Mouse (Mus musculus) ES-E14 (cell line): ENCODE measurements around the gene Kif1c. TPM values are rescaled to one million over a fixed set of nuclear protein-coding genes. Genes with fewer than 3 reads are reported as not detected.

ENCODE experiments used
- DNase-seq: peaks from one replicate; pipeline ENCODE4 v3.0.0-alpha.2; 2013; ENCODE audit warnings: low read depth, low spot score
- H3K27ac ChIP-seq: 2 replicates; pipeline ENCODE4 v1.5.1; 2012; ENCODE audit warnings: low read depth, mild to moderate bottlenecking, low read length, moderate library complexity, mixed read lengths; ENCODE audit not compliant: poor library complexity, insufficient read depth, severe bottlenecking
- H3K36me3 ChIP-seq: 2 replicates; pipeline ENCODE4 v1.6.1; 2012; ENCODE audit warnings: mild to moderate bottlenecking, low read length, moderate library complexity, mixed read lengths; ENCODE audit not compliant: control insufficient read depth, poor library complexity, insufficient read depth, severe bottlenecking
- H3K4me1 ChIP-seq, 2 experiments: fragments of 150-350 bp in 1 of 2; sonication (generic) in 1 of 2; 2 replicates each; pipeline ENCODE4 v1.6.1; 2012; ENCODE audit warnings: low read length in 2 of 2, mild to moderate bottlenecking in 1 of 2, mixed read lengths in 1 of 2; ENCODE audit not compliant: control insufficient read depth in 2 of 2, insufficient read depth in 2 of 2, poor library complexity in 1 of 2
- H3K4me3 ChIP-seq, 2 experiments: fragments of 150-350 bp in 1 of 2; sonication (generic) in 1 of 2; 2 replicates each; pipeline ENCODE4 v1.5.1; 2012; ENCODE audit warnings: low read length in 2 of 2, low read depth in 1 of 2, mild to moderate bottlenecking in 1 of 2, mixed read lengths in 1 of 2; ENCODE audit not compliant: insufficient read depth in 1 of 2, poor library complexity in 1 of 2, severe bottlenecking in 1 of 2
- H3K9ac ChIP-seq: 2 replicates; pipeline ENCODE4 v1.6.1; 2012; ENCODE audit warnings: low read depth, mild to moderate bottlenecking, low read length, mixed read lengths; ENCODE audit not compliant: poor library complexity, insufficient read depth, severe bottlenecking
- H3K9me3 ChIP-seq: fragments of 150-350 bp; sonication (generic); 2 replicates; pipeline ENCODE4 v1.6.1; 2012; ENCODE audit warnings: low read depth, mild to moderate bottlenecking, low read length; ENCODE audit not compliant: control insufficient read depth, insufficient read depth
- CHD2 ChIP-seq: IDR thresholded peaks from 2 replicates; pipeline ENCODE4 v1.6.1; 2014; ENCODE audit warnings: mild to moderate bottlenecking, low read depth, low read length, inconsistent platforms
- HCFC1 ChIP-seq: IDR thresholded peaks from 2 replicates; pipeline ENCODE4 v1.6.1; 2012; ENCODE audit warnings: low read length, inconsistent platforms, borderline replicate concordance; ENCODE audit not compliant: insufficient read depth
- MAFK ChIP-seq: IDR thresholded peaks from 2 replicates; pipeline ENCODE4 v1.6.1; 2014; ENCODE audit warnings: mild to moderate bottlenecking, low read depth, low read length, inconsistent platforms; ENCODE audit not compliant: insufficient read depth
- ZC3H11A ChIP-seq: IDR thresholded peaks from 2 replicates; pipeline ENCODE4 v1.6.1; 2012; ENCODE audit warnings: low read depth, mild to moderate bottlenecking, inconsistent platforms, low read length, borderline replicate concordance
- ZNF384 ChIP-seq: IDR thresholded peaks from 2 replicates; pipeline ENCODE4 v1.6.1; 2012; ENCODE audit warnings: low read depth, low read length, inconsistent platforms
- in situ Hi-C, 2 experiments: fragments of 600-800 bp; cut with MboI; formaldehyde crosslinking; loops; one replicate each; pipeline ENCODE4 v1.15.1; 2025; ENCODE audit warnings: low sequenced_read_pairs in 2 of 2, inconsistent platforms in 1 of 2; ENCODE audit not compliant: unreplicated experiment in 2 of 2
- total RNA-seq: library from RNA; depleted of rRNA; stranded (reverse); fragments of 300-350 nt; gene quantifications from 2 replicates; pipeline ENCODE4 v1.2.3, GENCODE M21; 2012

Kif1c gene
- total RNA-seq, 1 experiment: 29.2 TPM

DNA sequence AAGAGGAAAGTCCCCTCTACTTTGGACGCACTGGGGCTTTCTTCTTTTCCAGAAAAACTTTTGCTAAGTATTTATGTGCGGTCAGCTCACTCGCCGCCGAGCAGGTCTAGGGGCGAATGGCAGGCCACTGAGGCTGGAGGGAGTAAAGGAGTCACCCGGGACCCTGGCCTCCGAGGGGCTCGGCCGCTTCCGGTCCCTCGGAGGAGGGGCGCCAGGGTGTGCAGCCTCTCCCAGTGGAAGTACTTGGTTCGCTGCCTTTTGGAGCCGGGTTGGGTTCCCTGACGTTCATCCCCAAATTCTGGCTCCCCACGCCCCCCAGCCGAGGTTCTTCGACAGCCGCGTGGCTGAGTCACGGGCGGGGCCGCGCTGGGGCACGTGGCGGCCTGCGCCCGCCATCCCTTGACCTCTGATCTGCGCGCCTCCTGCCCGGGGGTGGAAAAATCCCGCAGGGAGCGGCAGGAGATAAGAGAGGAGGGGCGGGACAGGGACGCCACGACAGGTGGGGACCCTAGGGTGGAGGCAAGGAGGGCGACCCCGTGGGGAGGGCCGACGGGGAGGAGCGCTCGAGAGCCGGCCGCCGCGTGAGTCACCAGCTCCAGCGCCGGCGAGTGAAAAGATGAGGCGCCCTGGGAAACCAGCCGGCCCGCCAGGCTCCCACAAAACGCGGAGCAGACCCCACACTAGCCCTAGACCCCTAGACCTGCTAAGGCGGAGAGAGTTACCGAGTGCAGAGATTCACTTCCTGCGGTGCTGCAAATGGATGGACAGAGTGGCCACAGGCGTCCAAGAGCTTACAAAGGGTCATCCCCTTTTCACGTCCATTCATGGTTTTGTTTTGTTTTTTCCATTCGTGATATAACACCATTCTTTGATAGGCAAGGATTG lies 44.5 kb upstream of the Kif1c start:
- DNase-seq: peak; percentile 33
- Histone ChIP-seq H3K4me3 (peak overlapping the region; percentile 89 to 98), H3K36me3 (peaks cover 27% of the 10 kb centered on the region), H3K9ac (peak overlapping the region; percentile 87), H3K9me3 (no peaks in the 10 kb centered on the region), H3K4me1 (peaks cover 8 to 25% of the 10 kb centered on the region in 2 experiments; a peak in 3 of 4 replicates), H3K27ac (peak overlapping the region; percentile 83)
- in situ Hi-C loops: no loop called here
- no peak for TF ChIP-seq CHD2
- no peak for TF ChIP-seq ZC3H11A
- TF ChIP-seq HCFC1: no peak
- no peak for TF ChIP-seq MAFK
- no peak for TF ChIP-seq ZNF384

DNA sequence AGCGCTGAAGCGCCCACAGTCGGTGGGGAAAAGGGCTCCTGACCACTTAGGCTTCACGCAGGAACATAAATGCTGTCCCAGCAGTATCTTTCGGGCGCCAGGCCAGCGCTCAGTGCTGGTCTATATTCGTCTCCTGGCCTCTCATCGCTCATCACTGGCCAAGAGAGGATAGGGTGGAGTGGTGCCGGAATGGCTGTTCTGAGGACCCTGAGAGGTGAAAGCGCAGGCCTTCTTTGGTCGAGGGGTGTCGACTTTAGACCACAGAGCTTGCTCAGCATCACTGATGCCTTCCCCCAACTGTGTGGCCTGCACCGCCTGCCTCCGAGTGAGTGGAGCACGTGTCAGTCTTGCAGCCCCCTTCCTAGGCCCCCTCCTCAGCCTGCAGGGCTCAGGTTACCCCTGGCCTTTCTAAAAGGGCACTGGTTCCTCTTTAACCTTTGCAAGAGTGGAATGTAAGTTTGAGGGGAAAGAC lies 43.9 kb upstream of the Kif1c start:
- Histone ChIP-seq H3K9me3 (no peaks in the 10 kb centered on the region), H3K9ac (peak overlapping the region; percentile 87), H3K36me3 (peaks cover 23% of the 10 kb centered on the region), H3K27ac (peak overlapping the region; percentile 83; the same call in 1 of the 2 replicates), H3K4me3 (peak overlapping the region; percentile 89 to 98), H3K4me1 (peaks cover 8 to 25% of the 10 kb centered on the region in 2 experiments; a peak in 3 of 4 replicates)
- DNase-seq: no peak
- in situ Hi-C loops: no loop called here
- TF ChIP-seq CHD2 (no peak), HCFC1 (no peak), ZC3H11A (no peak), MAFK (no peak), ZNF384 (no peak)

DNA sequence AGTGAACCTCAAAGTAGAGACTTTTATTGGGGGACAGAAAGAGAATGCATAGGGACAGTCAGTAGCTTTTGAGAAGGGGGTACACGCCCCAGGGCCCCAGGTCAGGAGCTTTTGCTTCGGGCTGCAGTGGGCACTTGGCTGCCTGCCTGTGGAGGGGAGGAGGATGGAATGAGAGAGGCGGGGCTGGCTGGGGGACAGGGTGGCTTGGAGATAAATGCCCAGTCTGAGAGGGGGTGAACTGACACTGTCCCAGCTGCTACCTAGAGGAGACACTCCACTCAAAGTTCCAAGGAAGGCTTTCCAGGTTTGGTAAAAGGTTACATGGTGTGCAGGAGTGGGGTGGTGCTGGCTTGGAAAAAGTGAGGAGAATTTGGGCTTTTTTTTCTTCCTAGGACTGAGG lies 43.4 kb upstream of the Kif1c start, which contains the start of gene Eno3:
Gene Eno3, plus strand, starts transcription at position 239 of the 400 bp plus-strand sequence.
- H3K27ac ChIP-seq: peak within 1 kb of the TSS; percentile 83; the same call in 1 of the 2 replicates
- TF ChIP-seq MAFK (no peak), ZNF384 (no peak), HCFC1 (no peak), ZC3H11A (no peak), CHD2 (no peak)
- peak within 1 kb of the TSS; percentile 87 for H3K9ac ChIP-seq
- H3K4me3 ChIP-seq: peak within 1 kb of the TSS; percentile 89 to 98
- no peaks in the 10 kb centered on the region for H3K9me3 ChIP-seq
- peaks cover 8 to 25% of the 10 kb centered on the region in 2 experiments; a peak in 3 of 4 replicates for H3K4me1 ChIP-seq
- DNase-seq: no peak
- H3K36me3 ChIP-seq: peaks cover 19% of the 10 kb centered on the region
- in situ Hi-C loops: no loop called here

DNA sequence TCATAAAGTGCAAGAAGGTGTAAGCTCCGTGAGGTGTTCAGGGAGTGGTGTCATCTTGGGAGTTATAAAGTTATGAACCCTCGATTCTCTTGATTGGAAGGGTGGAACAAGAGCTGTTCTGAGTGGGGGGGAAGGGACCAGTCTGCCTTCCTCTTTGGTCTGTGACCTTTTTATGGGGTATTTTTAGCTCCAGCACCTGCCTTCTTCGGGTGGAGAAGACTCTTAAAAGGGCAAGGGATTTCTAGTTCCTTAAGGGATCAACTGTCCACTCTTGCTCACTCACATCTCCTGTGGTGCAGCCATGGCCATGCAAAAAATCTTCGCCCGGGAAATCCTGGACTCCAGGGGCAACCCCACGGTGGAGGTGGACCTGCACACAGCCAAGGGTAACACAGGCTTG lies 42.8 kb upstream of the Kif1c start:
- no peak for DNase-seq
- H3K9me3 ChIP-seq: no peaks in the 10 kb centered on the region
- H3K36me3 ChIP-seq: peaks cover 16% of the 10 kb centered on the region
- peaks cover 8 to 25% of the 10 kb centered on the region in 2 experiments; a peak in 3 of 4 replicates for H3K4me1 ChIP-seq
- no peak overlapping the region for H3K9ac ChIP-seq
- no peak overlapping the region for H3K27ac ChIP-seq
- TF ChIP-seq ZC3H11A (no peak), HCFC1 (no peak), MAFK (no peak)
- in situ Hi-C loops: no loop called here
- no peak overlapping the region for H3K4me3 ChIP-seq
